Mouse (Mus musculus) ES-Bruce4 (cell line): ENCODE results near the gene Anp32e. TPM values are rescaled to one million over a fixed set of nuclear protein-coding genes. Genes with fewer than 3 reads are reported as not detected.
"Not testable (repeated sequence)": the region's sequence is repeated elsewhere in the genome, so short reads cannot be mapped to it uniquely, and the experiment has no call there.

Source experiments
- H3K27ac ChIP-seq: 2 replicates; pipeline ENCODE4 v1.5.1; 2012; ENCODE audit warnings: low read length, inconsistent platforms; ENCODE audit not compliant: insufficient read depth
- H3K27me3 ChIP-seq: 2 replicates; pipeline ENCODE4 v1.6.1; 2012; ENCODE audit warnings: mild to moderate bottlenecking, low read length, inconsistent platforms; ENCODE audit not compliant: control insufficient read depth, poor library complexity, insufficient read depth, severe bottlenecking
- H3K36me3 ChIP-seq: 2 replicates; pipeline ENCODE4 v1.6.1; 2012; ENCODE audit warnings: inconsistent platforms, mild to moderate bottlenecking, low read length, moderate library complexity; ENCODE audit not compliant: control insufficient read depth, poor library complexity, insufficient read depth, severe bottlenecking
- H3K4me1 ChIP-seq: one replicate; pipeline ENCODE4 v1.8.1; 2011; ENCODE audit warnings: low read length; ENCODE audit not compliant: control insufficient read depth, insufficient read depth
- H3K4me3 ChIP-seq: 2 replicates; pipeline ENCODE4 v1.5.1; 2011; ENCODE audit warnings: low read depth, mild to moderate bottlenecking, low read length
- H3K9ac ChIP-seq: 2 replicates; pipeline ENCODE4 v1.6.1; 2012; ENCODE audit warnings: low read depth, mild to moderate bottlenecking, inconsistent platforms; ENCODE audit not compliant: poor library complexity, severe bottlenecking
- H3K9me3 ChIP-seq: replicated peaks from 2 replicates; pipeline ENCODE4 v1.6.1; 2012; ENCODE audit warnings: mild to moderate bottlenecking, low read length, inconsistent platforms; ENCODE audit not compliant: control insufficient read depth, poor library complexity, insufficient read depth, severe bottlenecking
- CTCF ChIP-seq: IDR thresholded peaks from one replicate; pipeline ENCODE4 v1.8.1; 2011; ENCODE audit warnings: low read depth, low read length
- EP300 ChIP-seq: IDR thresholded peaks from 2 replicates; pipeline ENCODE4 v1.6.1; 2011; ENCODE audit warnings: low read depth, low read length; ENCODE audit not compliant: insufficient read depth
- POLR2A ChIP-seq: IDR thresholded peaks from one replicate; pipeline ENCODE4 v1.8.1; 2011; ENCODE audit warnings: low read length; ENCODE audit not compliant: insufficient read depth
- polyA plus RNA-seq: library from polyadenylated mRNA; stranded (reverse); fragments of >200 nt; gene quantifications from 2 replicates; pipeline ENCODE4 v1.2.4, GENCODE M21; 2011; ENCODE audit warnings: low read depth; ENCODE audit not compliant: missing spikeins, insufficient read depth, insufficient read length

Anp32e gene
- polyA plus RNA-seq, 1 experiment: 386 TPM

GRCm38 (mm10) chr3:95889664-95890063, 39.4 kb upstream of the Anp32e start:
- Histone ChIP-seq H3K27ac (no peak overlapping the region), H3K4me1 (peaks cover 6% of the 10 kb centered on the region), H3K36me3 (no peaks in the 10 kb centered on the region), H3K9me3 (no peaks in the 10 kb centered on the region), H3K9ac (no peak overlapping the region), H3K4me3 (no peak overlapping the region), H3K27me3 (no peaks in the 10 kb centered on the region)
- TF ChIP-seq CTCF (no peak), EP300 (no peak), POLR2A (no peak)

GRCm38 (mm10) chr3:95891211-95892065, 37.6 kb upstream of the Anp32e start, which contains the start of gene BC028528:
BC028528 (minus strand) TSS chr3:95892005.
- peak within 1 kb of the TSS; percentile 57 for H3K4me3 ChIP-seq
- no peaks in the 10 kb centered on the region for H3K36me3 ChIP-seq
- H3K9me3 ChIP-seq: no peaks in the 10 kb centered on the region
- peak within 1 kb of the TSS; percentile 52 for H3K9ac ChIP-seq
- H3K27ac ChIP-seq: peak within 1 kb of the TSS; percentile 96
- TF ChIP-seq EP300 (no peak), CTCF (no peak), POLR2A (no peak)
- H3K4me1 ChIP-seq: peaks cover 11% of the 10 kb centered on the region
- H3K27me3 ChIP-seq: no peaks in the 10 kb centered on the region

DNA sequence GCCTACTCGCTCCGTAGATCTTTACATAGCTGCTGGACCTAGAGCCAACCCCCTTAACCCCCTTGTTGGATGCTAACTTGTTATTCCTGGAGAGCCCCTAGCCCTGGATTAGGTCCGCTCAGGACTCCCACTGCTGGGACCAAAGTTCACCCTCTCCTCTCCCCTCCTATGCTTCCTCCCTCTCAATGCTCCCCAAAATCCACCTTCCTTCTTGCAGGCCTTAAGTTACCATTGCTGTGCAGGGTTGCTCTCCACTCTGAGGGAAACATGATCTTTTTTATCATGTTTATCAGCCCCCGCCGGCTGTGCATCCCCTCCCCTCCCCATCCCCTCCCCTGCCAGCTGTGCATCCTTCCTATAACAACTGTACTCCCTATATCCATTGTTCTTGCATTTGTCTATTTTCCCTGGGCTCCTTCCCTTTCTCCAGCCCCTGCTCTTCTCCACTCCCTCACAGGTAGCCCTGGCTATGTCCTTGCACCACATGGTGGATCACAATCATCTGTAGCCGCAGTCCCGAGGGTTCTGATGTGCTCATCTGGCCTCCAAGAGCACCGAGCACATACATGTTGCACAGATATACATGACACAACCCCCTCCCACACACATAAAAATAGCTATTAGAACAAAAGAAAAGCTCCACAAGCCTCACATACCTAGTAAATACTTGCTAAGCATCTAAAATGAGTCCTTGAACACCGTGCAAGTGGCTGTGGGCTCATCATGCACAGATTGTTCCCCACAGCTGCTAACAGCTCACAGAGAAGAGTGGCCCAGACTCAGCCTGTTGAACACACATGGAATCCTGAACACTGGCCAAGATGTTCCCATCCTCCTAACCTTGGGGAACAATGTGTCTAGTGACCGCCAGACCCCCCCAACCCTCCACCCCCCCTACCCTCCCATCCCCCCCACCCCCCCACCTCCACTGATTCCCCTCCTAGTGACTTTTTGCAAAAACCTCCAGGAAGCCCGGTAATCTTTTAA, 36.7 kb upstream of the Anp32e start:
- Histone ChIP-seq H3K27ac (peak overlapping the region; percentile 96), H3K4me3 (peak overlapping the region; percentile 57), H3K9me3 (no peaks in the 10 kb centered on the region), H3K4me1 (peaks cover 11% of the 10 kb centered on the region), H3K36me3 (no peaks in the 10 kb centered on the region; the same call in 1 of the 2 replicates), H3K9ac (peak overlapping the region; percentile 52), H3K27me3 (no peaks in the 10 kb centered on the region)
- no peak for TF ChIP-seq CTCF
- 0 out of 2 replicates have a peak, but pooled peaks have one; percentile 24 for TF ChIP-seq EP300
- no peak for TF ChIP-seq POLR2A

DNA sequence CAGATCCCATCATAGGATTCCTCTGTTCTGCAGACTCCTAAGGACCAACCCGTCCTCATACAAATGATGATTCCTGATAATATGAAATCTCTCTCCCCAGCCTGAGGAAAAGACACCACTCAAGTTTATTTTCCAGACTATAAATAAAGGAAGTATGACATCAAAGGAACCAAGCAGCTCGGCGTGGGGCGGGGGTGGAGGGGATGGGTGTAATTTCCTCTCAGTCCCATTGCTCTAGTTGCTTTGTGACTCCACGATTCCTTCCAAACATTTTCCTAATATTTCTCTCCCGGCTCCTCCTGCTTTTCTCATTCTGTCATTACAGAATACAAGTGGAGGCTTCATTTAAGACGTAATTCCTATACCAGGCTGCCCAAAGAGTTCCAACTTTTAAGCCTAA, 35.9 kb upstream of the Anp32e start:
- TF ChIP-seq EP300 (no peak), CTCF (no peak), POLR2A (no peak)
- no peak overlapping the region for H3K4me3 ChIP-seq
- H3K9me3 ChIP-seq: no peaks in the 10 kb centered on the region
- no peaks in the 10 kb centered on the region; the same call in 1 of the 2 replicates for H3K36me3 ChIP-seq
- H3K27me3 ChIP-seq: no peaks in the 10 kb centered on the region
- H3K4me1 ChIP-seq: peaks cover 11% of the 10 kb centered on the region
- peak overlapping the region; percentile 51; the same call in 1 of the 2 replicates for H3K9ac ChIP-seq
- peak overlapping the region; percentile 45; the same call in 1 of the 2 replicates for H3K27ac ChIP-seq

DNA sequence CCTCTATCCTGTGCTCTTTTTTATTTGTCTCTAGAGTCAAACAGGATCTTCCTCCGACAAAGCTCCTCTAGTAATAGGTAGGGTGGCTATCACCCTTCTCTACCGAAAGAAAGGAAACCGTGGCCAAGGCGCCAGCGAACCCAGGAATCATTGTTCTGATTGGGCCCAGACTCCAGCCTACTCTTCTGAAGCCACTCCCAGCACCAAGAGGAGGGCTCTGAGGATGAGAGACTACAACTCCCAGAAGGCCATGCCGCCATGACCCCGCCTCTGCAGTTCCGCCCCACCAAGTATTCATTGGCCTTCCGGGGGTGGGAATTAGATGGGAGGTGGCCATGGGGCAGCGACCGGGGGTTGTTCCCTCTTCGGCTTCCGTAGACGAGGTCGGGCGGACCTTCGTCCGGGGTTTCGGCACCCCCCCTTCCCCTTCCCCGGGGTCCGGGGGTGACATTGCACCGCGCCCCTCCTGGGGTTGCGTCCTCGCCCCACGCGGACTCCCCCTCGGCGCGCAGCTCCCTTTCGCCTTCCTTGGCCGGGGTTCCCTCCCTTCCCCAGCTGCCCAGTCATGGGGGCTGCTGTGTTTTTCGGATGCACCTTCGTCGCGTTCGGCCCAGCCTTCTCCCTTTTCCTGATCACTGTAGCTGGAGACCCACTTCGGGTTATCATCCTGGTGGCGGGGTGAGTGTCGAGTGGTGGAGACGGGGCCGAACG, 35.3 kb upstream of the Anp32e start, which contains the start of gene Aph1a:
Aph1a (plus strand) TSS at position 364 of the 711 bp plus-strand sequence.
- H3K4me1 ChIP-seq: peaks cover 11% of the 10 kb centered on the region
- peak within 1 kb of the TSS; percentile 97 for H3K9ac ChIP-seq
- peak within 1 kb of the TSS; percentile 45; the same call in 1 of the 2 replicates for H3K27ac ChIP-seq
- not testable (repeated sequence) for H3K36me3 ChIP-seq, H3K27me3 ChIP-seq, H3K9me3 ChIP-seq
- peak within 1 kb of the TSS; percentile 66 for H3K4me3 ChIP-seq
- TF ChIP-seq EP300: 0 out of 2 replicates have a peak, but pooled peaks have one; percentile 4
- peak; percentile 13 for TF ChIP-seq POLR2A
